Mouse (Mus musculus) liver, embryonic 16.5 days (tissue): ENCODE results near the gene Vhl. TPM values are rescaled to one million over a fixed set of nuclear protein-coding genes. Genes with fewer than 3 reads are reported as not detected.
A peak's percentile ranks its signal among the peaks of the same experiment; 100 is the strongest.

Experiments used
- ATAC-seq: fragments of 200-750 bp; cut with Nextera tagmentation; 2 replicates; pipeline ENCODE4 v1.8.0; 2017; ENCODE audit warnings: low read depth, mild to moderate bottlenecking, moderate number of reproducible peaks, moderate library complexity
- H3K27ac ChIP-seq: fragments of 300-500 bp; sonication (generic); 2 replicates; pipeline ENCODE4 v1.5.1; 2014; ENCODE audit warnings: mild to moderate bottlenecking, low read length
- H3K27me3 ChIP-seq: fragments of 300-500 bp; sonication (generic); 2 replicates; pipeline ENCODE4 v1.6.1; 2014; ENCODE audit warnings: low read depth, low read length, mixed read lengths; ENCODE audit not compliant: control insufficient read depth, insufficient read depth
- H3K36me3 ChIP-seq: fragments of 300-500 bp; sonication (generic); 2 replicates; pipeline ENCODE4 v1.6.1; 2014; ENCODE audit warnings: mild to moderate bottlenecking; ENCODE audit not compliant: control insufficient read depth, insufficient read depth
- H3K4me1 ChIP-seq: fragments of 300-500 bp; sonication (generic); 2 replicates; pipeline ENCODE4 v1.6.1; 2014; ENCODE audit warnings: low read depth, low read length, mixed read lengths; ENCODE audit not compliant: control insufficient read depth
- H3K4me2 ChIP-seq: fragments of 300-500 bp; sonication (generic); 2 replicates; pipeline ENCODE4 v1.6.1; 2014; ENCODE audit warnings: low read depth, low read length, mixed read lengths
- H3K4me3 ChIP-seq: fragments of 300-500 bp; sonication (generic); 2 replicates; pipeline ENCODE4 v1.5.1; 2014; ENCODE audit warnings: low read depth, mild to moderate bottlenecking, low read length
- H3K9ac ChIP-seq: fragments of 300-500 bp; sonication (generic); 2 replicates; pipeline ENCODE4 v1.6.1; 2014; ENCODE audit warnings: low read depth, low read length
- H3K9me3 ChIP-seq: fragments of 300-500 bp; sonication (generic); replicated peaks from 2 replicates; pipeline ENCODE4 v1.6.1; 2016; ENCODE audit warnings: low read length; ENCODE audit not compliant: control insufficient read depth
- WGBS: fragments of 180-500 bp; shearing (Covaris S2); extraction: QIAGEN DNeasy Blood & Tissue Kit; methylation state at CpG from one replicate; pipeline ENCODE4 v1.1.7; 2014; ENCODE audit not compliant: insufficient replicate concordance; 5-methylcytosine and 5-hydroxymethylcytosine counted together
- polyA plus RNA-seq: library from polyadenylated mRNA; unstranded; fragments of >200 nt; fragmentation: Nextera tagmentation; extraction: Ambion mirVana; gene quantifications from 2 replicates; pipeline ENCODE4 v1.2.1, GENCODE M21; 2015

Gene Vhl
- polyA plus RNA-seq, 1 experiment from 2014 or later = 9.1 TPM

- no peaks in the 10 kb centered on the region for H3K27me3 ChIP-seq
- no peak overlapping the region for H3K27ac ChIP-seq
- H3K36me3 ChIP-seq = no peaks in the 10 kb centered on the region
- 69% methylated on average over 4 of the region's 4 CpGs for whole genome bisulfite sequencing
- peak overlapping the region; percentile 68 for H3K4me3 ChIP-seq
- H3K9ac ChIP-seq = peak overlapping the region; percentile 31; the same call in 1 of the 2 replicates
- H3K4me1 ChIP-seq = peaks cover 11% of the 10 kb centered on the region
- no peaks in the 10 kb centered on the region for H3K9me3 ChIP-seq
- no peak for ATAC-seq
- H3K4me2 ChIP-seq = peak overlapping the region; percentile 79
Observed at GRCm38 (mm10) chr6:113639201-113639600, 15.4 kb downstream of the Vhl start.

- 78% methylated on average over 8 of the region's 8 CpGs for WGBS
- Histone ChIP-seq H3K9me3 (no peaks in the 10 kb centered on the region), H3K4me3 (no peak overlapping the region), H3K36me3 (no peaks in the 10 kb centered on the region), H3K27me3 (no peaks in the 10 kb centered on the region), H3K27ac (no peak overlapping the region), H3K9ac (no peak overlapping the region), H3K4me2 (no peak overlapping the region), H3K4me1 (peaks cover 11% of the 10 kb centered on the region)
- no peak for ATAC-seq
Observed at GRCm38 (mm10) chr6:113642605-113643004, 18.8 kb downstream of the Vhl start.

- Histone ChIP-seq H3K9me3 (no peaks in the 10 kb centered on the region), H3K4me3 (no peak overlapping the region), H3K36me3 (no peaks in the 10 kb centered on the region), H3K9ac (no peak overlapping the region), H3K27ac (no peak overlapping the region), H3K4me1 (peaks cover 11% of the 10 kb centered on the region), H3K27me3 (no peaks in the 10 kb centered on the region), H3K4me2 (no peak overlapping the region)
- WGBS = 73% methylated on average over 4 of the region's 4 CpGs
- ATAC-seq = no peak
Observed at GRCm38 (mm10) chr6:113643021-113643420, 19.3 kb downstream of the Vhl start.

- no peaks in the 10 kb centered on the region for H3K36me3 ChIP-seq
- 67% methylated on average over 2 of the region's 2 CpGs for WGBS
- peak; percentile 30; the same call in 1 of the 2 replicates for ATAC-seq
Observed at GRCm38 (mm10) chr6:113643967-113644366, 20.2 kb downstream of the Vhl start.

GRCm38 (mm10) chr6:113644808-113645207, 21.0 kb downstream of the Vhl start:
- peak overlapping the region; percentile 40 for H3K27ac ChIP-seq
- ATAC-seq = no peak

More at GRCm38 (mm10) chr6:113643967-113644366, 20.2 kb downstream of the Vhl start:
- H3K4me3 ChIP-seq = no peak overlapping the region
- H3K27me3 ChIP-seq = no peaks in the 10 kb centered on the region
- no peak overlapping the region for H3K9ac ChIP-seq
- H3K9me3 ChIP-seq = no peaks in the 10 kb centered on the region
- H3K4me2 ChIP-seq = no peak overlapping the region
- H3K4me1 ChIP-seq = peaks cover 11% of the 10 kb centered on the region
- H3K27ac ChIP-seq = 0 out of 2 replicates have a peak overlapping the region, but pooled peaks have one; percentile 40

GRCm38 (mm10) chr6:113649346-113650196, 25.8 kb downstream of the Vhl start:
- no peak for ATAC-seq
- Histone ChIP-seq H3K4me2 (no peak overlapping the region), H3K4me1 (peaks cover 23% of the 10 kb centered on the region), H3K9ac (no peak overlapping the region), H3K27me3 (no peaks in the 10 kb centered on the region), H3K36me3 (no peaks in the 10 kb centered on the region), H3K4me3 (no peak overlapping the region), H3K9me3 (no peaks in the 10 kb centered on the region), H3K27ac (no peak overlapping the region)
- WGBS = 59% methylated on average over 7 of the region's 7 CpGs

More at GRCm38 (mm10) chr6:113644808-113645207, 21.0 kb downstream of the Vhl start:
- no peaks in the 10 kb centered on the region for H3K27me3 ChIP-seq
- 47% methylated on average over 8 of the region's 8 CpGs for WGBS
- H3K4me2 ChIP-seq = no peak overlapping the region
- H3K36me3 ChIP-seq = no peaks in the 10 kb centered on the region
- no peak overlapping the region for H3K9ac ChIP-seq
- no peak overlapping the region for H3K4me3 ChIP-seq
- H3K9me3 ChIP-seq = no peaks in the 10 kb centered on the region
- H3K4me1 ChIP-seq = peaks cover 10% of the 10 kb centered on the region

GRCm38 (mm10) chr6:113650197-113650640, 26.5 kb downstream of the Vhl start:
- H3K4me1 ChIP-seq = peaks cover 24% of the 10 kb centered on the region
- no peak overlapping the region for H3K4me2 ChIP-seq
- ATAC-seq = no peak
- H3K9me3 ChIP-seq = no peaks in the 10 kb centered on the region
- 36% methylated on average over 4 of the region's 4 CpGs for WGBS
- H3K27me3 ChIP-seq = no peaks in the 10 kb centered on the region
- no peak overlapping the region for H3K9ac ChIP-seq
- H3K4me3 ChIP-seq = no peak overlapping the region
- H3K36me3 ChIP-seq = no peaks in the 10 kb centered on the region
- H3K27ac ChIP-seq = no peak overlapping the region

- H3K4me1 ChIP-seq = peaks cover 24% of the 10 kb centered on the region
- no peak overlapping the region for H3K27ac ChIP-seq
- WGBS = 33% methylated on average over 3 of the region's 3 CpGs
- no peaks in the 10 kb centered on the region for H3K9me3 ChIP-seq
- no peaks in the 10 kb centered on the region for H3K27me3 ChIP-seq
- ATAC-seq = 0 out of 2 replicates have a peak, but pooled peaks have one; percentile 51
- no peak overlapping the region for H3K9ac ChIP-seq
- H3K36me3 ChIP-seq = no peaks in the 10 kb centered on the region
- no peak overlapping the region for H3K4me3 ChIP-seq
- H3K4me2 ChIP-seq = peak overlapping the region; percentile 22; the same call in 1 of the 2 replicates
Observed at GRCm38 (mm10) chr6:113651626-113652025, 27.9 kb downstream of the Vhl start.

GRCm38 (mm10) chr6:113653551-113653950, 29.8 kb downstream of the Vhl start:
- H3K36me3 ChIP-seq = no peaks in the 10 kb centered on the region
- H3K9me3 ChIP-seq = no peaks in the 10 kb centered on the region
- no peak overlapping the region for H3K4me3 ChIP-seq
- H3K27me3 ChIP-seq = no peaks in the 10 kb centered on the region
- no peak for ATAC-seq
- 77% methylated on average over 7 of the region's 7 CpGs for WGBS
- no peak overlapping the region for H3K27ac ChIP-seq
- no peak overlapping the region for H3K9ac ChIP-seq
- no peak overlapping the region for H3K4me2 ChIP-seq
- peaks cover 27% of the 10 kb centered on the region for H3K4me1 ChIP-seq
